Mouse (Mus musculus) thymus, adult 2 months (tissue): Measurements from ENCODE around the gene Map2k2. TPM values are rescaled to one million over a fixed set of nuclear protein-coding genes. Genes with fewer than 3 reads are reported as not detected.
A peak's percentile ranks its signal among the peaks of the same experiment; 100 is the strongest.

ENCODE experiments used
- DNase-seq: peaks from one replicate; pipeline ENCODE4 v3.0.0; 2021
- H3K27ac ChIP-seq: fragments of 200-500 bp; 2 replicates; pipeline ENCODE4 v1.5.1; 2012; ENCODE audit warnings: low read length, control low read depth; ENCODE audit not compliant: control insufficient read depth, insufficient read depth
- H3K27me3 ChIP-seq: fragments of 200-500 bp; 2 replicates; pipeline ENCODE4 v1.6.1; 2012; ENCODE audit warnings: mild to moderate bottlenecking, low read length, moderate library complexity, mixed read lengths; ENCODE audit not compliant: control insufficient read depth, insufficient read depth
- H3K36me3 ChIP-seq: fragments of 200-500 bp; 2 replicates; pipeline ENCODE4 v1.6.1; 2012; ENCODE audit warnings: mild to moderate bottlenecking, low read length, moderate library complexity; ENCODE audit not compliant: control insufficient read depth, insufficient read depth
- H3K4me1 ChIP-seq: fragments of 200-500 bp; replicated peaks from 2 replicates; pipeline ENCODE4 v1.6.1; 2012; ENCODE audit warnings: low read length; ENCODE audit not compliant: control insufficient read depth, insufficient read depth
- H3K4me3 ChIP-seq: fragments of 200-500 bp; 2 replicates; pipeline ENCODE4 v1.5.1; 2012; ENCODE audit warnings: mild to moderate bottlenecking, low read length, control low read depth, moderate library complexity; ENCODE audit not compliant: control insufficient read depth, insufficient read depth
- CTCF ChIP-seq: fragments of 200-500 bp; IDR thresholded peaks from 2 replicates; pipeline ENCODE4 v1.5.1; 2012; ENCODE audit warnings: mild to moderate bottlenecking, control low read depth, low read length, moderate library complexity, borderline replicate concordance; ENCODE audit not compliant: control insufficient read depth, poor library complexity, insufficient read depth; ENCODE audit errors: extremely low read depth
- POLR2A ChIP-seq: fragments of 200-500 bp; IDR thresholded peaks from 2 replicates; pipeline ENCODE4 v1.6.1; 2012; ENCODE audit warnings: mild to moderate bottlenecking, low read length, control low read depth, moderate library complexity; ENCODE audit not compliant: control insufficient read depth, poor library complexity, insufficient read depth; ENCODE audit errors: extremely low read depth
- WGBS: fragments of 180-500 bp; shearing (Covaris S2); methylation state at CpG from one replicate; pipeline ENCODE4 v1.1.7; 2018; 5-methylcytosine and 5-hydroxymethylcytosine counted together
- polyA plus RNA-seq: library from polyadenylated mRNA; depleted of rRNA; stranded (reverse); fragments of >200 nt; gene quantifications from 2 replicates; pipeline ENCODE4 v1.2.3, GENCODE M21; 2012

Map2k2 gene
- polyA plus RNA-seq, 1 experiment, result 214 TPM

- no peak overlapping the region for H3K4me3 ChIP-seq
- no peak overlapping the region for H3K27ac ChIP-seq
- 86% methylated on average over 9 of the region's 9 CpGs for WGBS
Observed at GRCm38 (mm10) chr10:81094931-81095678, 10.6 kb upstream of the Map2k2 start.

DNA sequence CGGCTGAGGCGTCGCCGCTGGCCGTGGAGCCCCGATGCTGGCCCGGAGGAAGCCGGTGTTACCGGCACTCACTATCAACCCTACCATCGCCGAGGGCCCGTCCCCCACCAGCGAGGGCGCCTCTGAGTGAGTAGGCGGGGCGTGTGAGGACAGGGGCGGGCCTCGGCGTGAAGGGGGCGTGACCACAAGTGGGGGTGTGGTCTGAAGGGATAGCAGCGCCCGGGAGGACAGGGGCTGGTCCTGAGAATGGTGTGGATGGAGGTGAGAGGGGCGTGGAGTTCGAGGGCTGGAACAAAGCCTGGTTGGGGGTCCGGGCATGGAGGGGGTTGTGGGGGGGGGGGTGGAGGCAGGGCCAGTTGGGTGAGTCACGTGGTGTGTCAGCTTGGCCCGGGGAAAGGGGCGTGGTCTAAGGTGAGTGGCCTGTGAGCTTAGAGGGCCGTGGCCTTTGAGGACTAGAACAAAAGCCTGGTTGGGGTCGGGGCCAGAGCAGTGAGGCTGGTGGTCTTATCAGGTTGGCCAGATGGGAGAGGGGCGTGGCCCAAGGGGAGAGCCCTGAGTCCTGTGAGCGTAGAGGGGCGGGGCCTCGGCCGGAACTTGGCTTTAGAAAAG lies 502 bp downstream of the Map2k2 start:
- peak overlapping the region; percentile 77 for H3K27ac ChIP-seq
- H3K4me3 ChIP-seq, result peak overlapping the region; percentile 81
- TF ChIP-seq CTCF (peak; percentile 39; the same call in 1 of the 2 replicates), POLR2A (no peak)
- H3K36me3 ChIP-seq, result peaks cover 18% of the 10 kb centered on the region
- no peaks in the 10 kb centered on the region for H3K27me3 ChIP-seq
- WGBS, result 1% methylated on average over 35 of the region's 35 CpGs
- peak; percentile 86 for DNase-seq
- peaks cover 18% of the 10 kb centered on the region for H3K4me1 ChIP-seq

More at GRCm38 (mm10) chr10:81094931-81095678, 10.6 kb upstream of the Map2k2 start:
- DNase-seq, result no peak
- H3K4me1 ChIP-seq, result no peaks in the 10 kb centered on the region
- H3K27me3 ChIP-seq, result no peaks in the 10 kb centered on the region
- H3K36me3 ChIP-seq, result no peaks in the 10 kb centered on the region
- TF ChIP-seq POLR2A (no peak), CTCF (no peak)

DNA sequence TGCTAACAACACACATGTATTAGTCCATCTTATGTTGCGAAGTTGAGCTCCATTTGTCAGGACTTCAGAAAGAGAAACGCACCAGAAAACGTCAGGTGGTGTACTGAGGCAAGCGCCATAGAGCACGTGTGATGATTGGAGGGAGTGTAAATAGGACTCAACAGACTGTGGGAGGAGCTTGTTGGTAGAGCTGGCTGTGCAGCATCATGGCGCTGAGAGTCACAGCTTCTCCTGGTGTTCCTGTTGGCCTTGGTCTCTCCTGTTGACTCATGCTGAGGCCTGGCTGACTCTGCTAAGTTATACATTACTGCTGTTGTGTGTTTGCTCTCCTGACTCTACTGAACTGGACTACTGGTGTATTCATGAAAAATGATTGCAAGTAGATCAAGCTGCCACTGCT lies 7.2 kb downstream of the Map2k2 start:
- DNase-seq, result no peak
- no peaks in the 10 kb centered on the region for H3K4me1 ChIP-seq
- 95% methylated on average over 6 of the region's 6 CpGs for WGBS
- no peak overlapping the region for H3K27ac ChIP-seq
- TF ChIP-seq POLR2A (no peak), CTCF (no peak)
- no peak overlapping the region for H3K4me3 ChIP-seq
- H3K36me3 ChIP-seq, result peaks cover 24% of the 10 kb centered on the region
- no peaks in the 10 kb centered on the region for H3K27me3 ChIP-seq

- WGBS, result 97% methylated on average over 10 of the region's 10 CpGs
- DNase-seq, result no peak
- Histone ChIP-seq H3K36me3 (peaks cover 32% of the 10 kb centered on the region), H3K27ac (no peak overlapping the region), H3K4me1 (no peaks in the 10 kb centered on the region), H3K4me3 (no peak overlapping the region), H3K27me3 (no peaks in the 10 kb centered on the region)
- no peak for TF ChIP-seq CTCF
- TF ChIP-seq POLR2A, result no peak
Observed at GRCm38 (mm10) chr10:81119625-81120024, 13.9 kb downstream of the Map2k2 start.

GRCm38 (mm10) chr10:81120650-81121049 lies 14.9 kb downstream of the Map2k2 start:
- Histone ChIP-seq H3K4me1 (no peaks in the 10 kb centered on the region), H3K27ac (no peak overlapping the region), H3K27me3 (no peaks in the 10 kb centered on the region), H3K36me3 (peaks cover 27% of the 10 kb centered on the region), H3K4me3 (no peak overlapping the region)
- no peak for DNase-seq
- 94% methylated on average over 7 of the region's 7 CpGs for whole genome bisulfite sequencing
- TF ChIP-seq POLR2A (no peak), CTCF (no peak)

DNA sequence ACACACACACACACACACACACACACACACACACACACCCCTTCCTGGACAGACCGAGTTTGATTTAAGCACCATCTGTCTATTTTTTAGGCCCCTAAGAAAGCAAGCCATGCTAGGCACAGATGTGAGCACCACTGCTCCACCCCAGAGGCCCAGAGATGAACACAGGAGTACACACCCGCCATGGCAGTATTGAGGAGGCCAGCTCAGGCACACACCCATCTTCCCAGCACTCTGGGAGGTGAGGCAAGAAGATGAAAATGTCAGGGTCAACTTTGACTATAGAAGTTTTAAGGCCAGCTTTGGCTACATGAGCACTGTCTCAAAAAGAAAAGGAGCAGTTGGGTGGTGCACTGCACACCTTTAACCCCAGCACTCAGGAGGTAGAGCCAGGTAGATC lies 17.2 kb downstream of the Map2k2 start:
- WGBS, result 84% methylated on average over 2 of the region's 2 CpGs
- H3K27me3 ChIP-seq, result no peaks in the 10 kb centered on the region
- no peak for DNase-seq
- peaks cover 26% of the 10 kb centered on the region for H3K36me3 ChIP-seq
- peaks cover 10% of the 10 kb centered on the region for H3K4me1 ChIP-seq
- TF ChIP-seq POLR2A (no peak), CTCF (no peak)
- H3K27ac ChIP-seq, result no peak overlapping the region
- H3K4me3 ChIP-seq, result no peak overlapping the region

- H3K4me1 ChIP-seq, result peaks cover 16% of the 10 kb centered on the region
- no peak for TF ChIP-seq CTCF
- TF ChIP-seq POLR2A, result no peak
- WGBS, result 92% methylated on average over 11 of the region's 11 CpGs
- H3K4me3 ChIP-seq, result no peak overlapping the region
- DNase-seq, result no peak
- no peak overlapping the region for H3K27ac ChIP-seq
- peaks cover 26% of the 10 kb centered on the region for H3K36me3 ChIP-seq
- no peaks in the 10 kb centered on the region for H3K27me3 ChIP-seq
Observed at GRCm38 (mm10) chr10:81123500-81123899, 17.8 kb downstream of the Map2k2 start.
